ENCODE assay signal across 26 mouse cellular contexts in the genomic region with DNA sequence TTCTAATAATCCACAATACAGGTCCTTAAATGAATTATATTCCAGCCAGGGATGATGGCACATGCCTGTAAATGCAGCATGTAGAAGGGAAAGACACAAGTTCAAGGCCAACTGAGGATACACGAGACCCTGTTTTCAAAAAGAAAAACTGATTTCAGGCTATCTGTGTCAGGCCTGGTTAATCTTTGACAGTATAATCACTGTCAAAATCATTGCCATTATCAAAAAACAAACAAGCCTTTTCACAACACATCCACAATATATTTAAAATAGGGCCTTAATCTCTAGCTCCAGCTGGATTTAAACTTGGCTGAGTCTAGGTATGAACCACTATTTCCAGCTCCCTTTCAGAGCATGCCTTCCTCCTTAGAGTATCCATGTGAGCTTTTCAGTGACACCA. TPM values are rescaled to one million over a fixed set of nuclear protein-coding genes. Genes with fewer than 3 reads are reported as not detected.
A peak's percentile ranks its signal among the peaks of the same experiment; 100 is the strongest.
DNase-seq lines count a peak whose midpoint lies in the region; ATAC-seq and TF ChIP-seq lines count a peak whose summit lies in the region.
"Had no signal": no experiment of that assay in that cellular context is flagged by ENCODE, and none has a peak within 500 bp of the region (broad histone marks: within the 10 kb centered on the region; RNA-seq: fewer than 3 reads in every experiment).

No protein-coding gene starts in this region.

- TF ChIP-seq CTCF in kidney, adult 2 months (conservative IDR thresholded peaks at IDR 0.05; ENCODE audit: insufficient read depth, insufficient read length, low read depth, low read length): no peak
- no peak for TF ChIP-seq CTCF in liver, postnatal 0 days (IDR thresholded peaks at IDR 0.05; ENCODE audit: low read depth)

- H3K9me3 ChIP-seq in liver, embryonic 16.5 days (replicated peaks; ENCODE audit: control insufficient read depth, low read length): no peaks in the 10 kb centered on the region
- no peaks in the 10 kb centered on the region for H3K9me3 ChIP-seq in liver, postnatal 0 days (ENCODE audit: low read length)
- H3K9me3 ChIP-seq in hindbrain, embryonic 13.5 days: no peaks in the 10 kb centered on the region
- H3K9me3 ChIP-seq: embryonic facial prominence, embryonic 12.5 days; embryonic facial prominence, embryonic 15.5 days; G1E; hindbrain, embryonic 12.5 days had no signal

- peak overlapping the region; percentile 38; the same call in 1 of the 2 replicates for H3K27ac ChIP-seq in kidney, adult 2 months (ENCODE audit: insufficient read depth, low read depth, low read length)
- peak overlapping the region; percentile 30; the same call in 1 of the 2 replicates for H3K27ac ChIP-seq in liver, embryonic 16.5 days (ENCODE audit: low read length)
- H3K27ac ChIP-seq in liver, postnatal 0 days (ENCODE audit: low read depth): peak overlapping the region; percentile 79
- no peak overlapping the region for H3K27ac ChIP-seq in hindbrain, embryonic 13.5 days
- H3K27ac ChIP-seq: embryonic facial prominence, embryonic 12.5 days; embryonic facial prominence, embryonic 15.5 days; gastrocnemius, adult 2 months; hindbrain, embryonic 12.5 days had no signal

- H3K4me2 ChIP-seq in liver, embryonic 16.5 days (ENCODE audit: low read depth, low read length): no peak overlapping the region
- no peak overlapping the region for H3K4me2 ChIP-seq in liver, postnatal 0 days (ENCODE audit: low read depth, low read length)
- no peak overlapping the region for H3K4me2 ChIP-seq in hindbrain, embryonic 13.5 days
- H3K4me2 ChIP-seq: embryonic facial prominence, embryonic 12.5 days; embryonic facial prominence, embryonic 15.5 days; heart, embryonic 11.5 days; hindbrain, embryonic 12.5 days had no signal

- peak; percentile 41; the same call in 1 of the 2 replicates for ATAC-seq in liver, embryonic 16.5 days (ENCODE audit: low read depth)
- ATAC-seq in liver, postnatal 0 days: peak; percentile 60
- no peak for ATAC-seq in hindbrain, embryonic 13.5 days (ENCODE audit: low FRiP score)
- ATAC-seq: forebrain, embryonic 14.5 days; forebrain, postnatal 0 days; hindbrain, embryonic 16.5 days; Patski had no signal

- H3K4me1 ChIP-seq in kidney, adult 2 months (ENCODE audit: control insufficient read depth, insufficient read depth, low read length): no peaks in the 10 kb centered on the region; the same call in 1 of the 2 replicates
- H3K4me1 ChIP-seq in liver, embryonic 16.5 days (ENCODE audit: control insufficient read depth, low read depth, low read length): no peaks in the 10 kb centered on the region
- H3K4me1 ChIP-seq in liver, postnatal 0 days (ENCODE audit: insufficient read depth): no peaks in the 10 kb centered on the region
- H3K4me1 ChIP-seq in hindbrain, embryonic 13.5 days (replicated peaks): no peaks in the 10 kb centered on the region
- H3K4me1 ChIP-seq: embryonic facial prominence, embryonic 12.5 days; embryonic facial prominence, embryonic 15.5 days; hindbrain, embryonic 12.5 days had no signal

- H3K4me3 ChIP-seq in kidney, adult 2 months (ENCODE audit: insufficient read depth, low read depth, low read length): no peak overlapping the region
- no peak overlapping the region for H3K4me3 ChIP-seq in liver, embryonic 16.5 days (ENCODE audit: low read depth, low read length)
- H3K4me3 ChIP-seq in liver, postnatal 0 days (ENCODE audit: low read depth, low read length): no peak overlapping the region
- no peak overlapping the region for H3K4me3 ChIP-seq in hindbrain, embryonic 13.5 days
- H3K4me3 ChIP-seq: embryonic facial prominence, embryonic 12.5 days; embryonic facial prominence, embryonic 15.5 days; gastrocnemius, adult 2 months; hindbrain, embryonic 12.5 days had no signal

- WGBS in kidney, adult 2 months: 42% methylated on average over 1 of the region's 1 CpGs
- 47% methylated on average over 1 of the region's 1 CpGs for WGBS in liver, embryonic 16.5 days (ENCODE audit: insufficient replicate concordance)
- WGBS in liver, postnatal 0 days (ENCODE audit: insufficient replicate concordance): 48% methylated on average over 1 of the region's 1 CpGs
- WGBS in hindbrain, embryonic 13.5 days: 80% methylated on average over 1 of the region's 1 CpGs

- no peak overlapping the region for H3K9ac ChIP-seq in liver, embryonic 16.5 days (ENCODE audit: low read depth, low read length)
- H3K9ac ChIP-seq in liver, postnatal 0 days (replicated peaks): no peak overlapping the region
- no peak overlapping the region for H3K9ac ChIP-seq in hindbrain, embryonic 13.5 days
- H3K9ac ChIP-seq: embryonic facial prominence, embryonic 12.5 days; embryonic facial prominence, embryonic 15.5 days; forebrain, postnatal 0 days; hindbrain, embryonic 12.5 days had no signal

- H3K36me3 ChIP-seq in kidney, adult 2 months (ENCODE audit: control insufficient read depth, insufficient read depth, low read length): peaks cover 2% of the 10 kb centered on the region
- H3K36me3 ChIP-seq in liver, embryonic 16.5 days (ENCODE audit: control insufficient read depth, insufficient read depth): peaks cover 9% of the 10 kb centered on the region; the same call in 1 of the 2 replicates
- peaks cover 9% of the 10 kb centered on the region; the same call in 1 of the 2 replicates for H3K36me3 ChIP-seq in liver, postnatal 0 days (replicated peaks; ENCODE audit: insufficient read depth, low read length)
- peaks cover 11% of the 10 kb centered on the region for H3K36me3 ChIP-seq in hindbrain, embryonic 13.5 days

- DNase-seq in kidney, adult 2 months: no peak
- DNase-seq in kidney, adult 18-20 months: no peak
- no peak for DNase-seq in liver
- no peak for DNase-seq in liver, postnatal 0 days
- DNase-seq: adrenal gland, adult 2 months; adrenal gland, postnatal 14 days; B cell, adult 2 months; cerebellum, adult 11 months; cerebellum, adult 2 months; cerebellum, adult 9-11 months; cerebellum, postnatal 25 days; forebrain, postnatal 0 days; gastrocnemius, adult 2 months; gastrocnemius, postnatal 14 days; heart, adult 11 months had no signal

- TF ChIP-seq EP300 in liver, postnatal 0 days (IDR thresholded peaks at IDR 0.05; ENCODE audit: low read depth): no peak

- no peaks in the 10 kb centered on the region for H3K27me3 ChIP-seq in kidney, adult 2 months (replicated peaks; ENCODE audit: control insufficient read depth, insufficient read depth, low read length)
- no peaks in the 10 kb centered on the region for H3K27me3 ChIP-seq in liver, embryonic 16.5 days (ENCODE audit: control insufficient read depth, insufficient read depth, low read depth, low read length)
- no peaks in the 10 kb centered on the region for H3K27me3 ChIP-seq in liver, postnatal 0 days (ENCODE audit: insufficient read depth, low read length)
- H3K27me3 ChIP-seq in hindbrain, embryonic 13.5 days: no peaks in the 10 kb centered on the region
- H3K27me3 ChIP-seq: CH12.LX; embryonic facial prominence, embryonic 12.5 days; embryonic facial prominence, embryonic 15.5 days; hindbrain, embryonic 12.5 days had no signal

- no peak for TF ChIP-seq POLR2A in kidney, adult 2 months (IDR thresholded peaks at IDR 0.05; ENCODE audit: low read depth, low read length)

RNA-seq across cellular contexts. Expression of gene Stag2, which starts 38.5 kb away (rescaled TPM):
- polyA plus RNA-seq in kidney, adult 2 months (2012; rRNA removed): 6.8 and 8.8 TPM in 2 replicates
- 28.6 and 31.7 TPM in 2 replicates for polyA plus RNA-seq in liver, embryonic 16.5 days (2015; fragmentation: Nextera tagmentation; extraction: Ambion mirVana)
- polyA plus RNA-seq in liver, postnatal 0 days (2015; fragmentation: Nextera tagmentation; extraction: Ambion mirVana): 14.2 and 16.9 TPM in 2 replicates
- 23.0 and 24.4 TPM in 2 replicates for polyA plus RNA-seq in hindbrain, embryonic 13.5 days (2015; fragmentation: Nextera tagmentation; extraction: Ambion mirVana)

RNA-seq across cellular contexts. Expression of gene Xiap, which starts 51.1 kb away (rescaled TPM):
- polyA plus RNA-seq in kidney, adult 2 months (2012; rRNA removed): 7.4 and 10.5 TPM in 2 replicates
- 6.8 and 6.9 TPM in 2 replicates for polyA plus RNA-seq in liver, embryonic 16.5 days (2015; fragmentation: Nextera tagmentation; extraction: Ambion mirVana)
- polyA plus RNA-seq in liver, postnatal 0 days (2015; fragmentation: Nextera tagmentation; extraction: Ambion mirVana): 8.9 and 9.5 TPM in 2 replicates
- 9.8 and 10.9 TPM in 2 replicates for polyA plus RNA-seq in hindbrain, embryonic 13.5 days (2015; fragmentation: Nextera tagmentation; extraction: Ambion mirVana)
